Mouse (Mus musculus): Measurements from ENCODE around the gene Cstf2.

Gene Cstf2

GRCm38 (mm10) chrX:134058987-134059712, at the start of gene Cstf2:
Gene Cstf2, plus strand, starts transcription at chrX:134059187.
- DNase-seq (ENCODE audit: low spot score in 2 of 2): peak; percentile 87 to 89

GRCm38 (mm10) chrX:134019005-134019404, 40.0 kb upstream of the Cstf2 start:
- peak; percentile 12 to 29 for DNase-seq (ENCODE audit: low spot score in 2 of 2)

- DNase-seq (ENCODE audit: low spot score in 2 of 2): no peak
Measured at GRCm38 (mm10) chrX:134020664-134021063, 38.3 kb upstream of the Cstf2 start.

- DNase-seq (ENCODE audit: low spot score in 2 of 2): no peak
Measured at GRCm38 (mm10) chrX:134048994-134049393, 10.0 kb upstream of the Cstf2 start.

GRCm38 (mm10) chrX:134056897-134057296, 2.1 kb upstream of the Cstf2 start:
- no peak for DNase-seq (ENCODE audit: low spot score in 2 of 2)

GRCm38 (mm10) chrX:134058040-134058875, 729 bp upstream of the Cstf2 start:
- no peak for DNase-seq (ENCODE audit: low spot score in 2 of 2)

- DNase-seq (ENCODE audit: low spot score in 2 of 2): no peak
Measured at GRCm38 (mm10) chrX:134059764-134060163, 777 bp downstream of the Cstf2 start.

- no peak for DNase-seq (ENCODE audit: low spot score in 2 of 2)
Measured at GRCm38 (mm10) chrX:134085453-134085852, 26.5 kb downstream of the Cstf2 start.

- no peak for DNase-seq (ENCODE audit: low spot score in 2 of 2)
Measured at GRCm38 (mm10) chrX:134102641-134103040, 43.7 kb downstream of the Cstf2 start.

GRCm38 (mm10) chrX:134111767-134112166, 52.8 kb downstream of the Cstf2 start:
- DNase-seq (ENCODE audit: low spot score in 2 of 2): no peak

GRCm38 (mm10) chrX:134116417-134116816, 57.4 kb downstream of the Cstf2 start:
- no peak for DNase-seq (ENCODE audit: low spot score in 2 of 2)

- no peak for DNase-seq (ENCODE audit: low spot score in 2 of 2)
Measured at GRCm38 (mm10) chrX:134128549-134128948, 69.6 kb downstream of the Cstf2 start.

- no peak for DNase-seq (ENCODE audit: low spot score in 2 of 2)
Measured at GRCm38 (mm10) chrX:134132295-134132694, 73.3 kb downstream of the Cstf2 start.

- DNase-seq (ENCODE audit: low spot score in 2 of 2): no peak
Measured at GRCm38 (mm10) chrX:134133821-134134220, 74.8 kb downstream of the Cstf2 start.
